Mouse (Mus musculus): ENCODE measurements around the gene Spcs3. TPM values are rescaled to one million over a fixed set of nuclear protein-coding genes. Genes with fewer than 3 reads are reported as not detected.
A peak's percentile ranks its signal among the peaks of the same experiment; 100 is the strongest.

The Spcs3 gene
- polyA plus RNA-seq (2012; ENCODE audit: insufficient read depth, insufficient read length, missing spikeins), result 57.2 and 58.3 TPM in 2 replicates

GRCm38 (mm10) chr8:54529382-54530296 is at the start of gene Spcs3, which contains the start of gene Asb5:
TSS of gene Spcs3 (minus strand) at chr8:54529998.
TSS of gene Asb5 (plus strand) at chr8:54529580.
- Histone ChIP-seq H3K27ac (ENCODE audit: insufficient read depth, low read depth, low read length) (peak within 1 kb of the TSS; percentile 46), H3K4me3 (ENCODE audit: insufficient read depth, low read length) (peak within 1 kb of the TSS; percentile 84), H3K4me1 (ENCODE audit: control insufficient read depth, insufficient read depth, low read length) (peaks cover 12% of the 10 kb centered on the region)
- TF ChIP-seq CTCF (IDR thresholded peaks at IDR 0.05; ENCODE audit: low read depth, low read length), result no peak
- TF ChIP-seq POLR2A (IDR thresholded peaks at IDR 0.05; ENCODE audit: borderline replicate concordance, low read depth, low read length), result no peak

GRCm38 (mm10) chr8:54570618-54571609 is 41.1 kb upstream of the Spcs3 start:
- no peak for TF ChIP-seq POLR2A (IDR thresholded peaks at IDR 0.05; ENCODE audit: borderline replicate concordance, low read depth, low read length)
- no peak for TF ChIP-seq CTCF (IDR thresholded peaks at IDR 0.05; ENCODE audit: low read depth, low read length)
- Histone ChIP-seq H3K27ac (ENCODE audit: insufficient read depth, low read depth, low read length) (no peak overlapping the region), H3K4me1 (ENCODE audit: control insufficient read depth, insufficient read depth, low read length) (no peaks in the 10 kb centered on the region), H3K4me3 (ENCODE audit: insufficient read depth, low read length) (no peak overlapping the region)

- TF ChIP-seq POLR2A (IDR thresholded peaks at IDR 0.05; ENCODE audit: borderline replicate concordance, low read depth, low read length) (no peak), CTCF (IDR thresholded peaks at IDR 0.05; ENCODE audit: low read depth, low read length) (no peak)
- Histone ChIP-seq H3K4me1 (ENCODE audit: control insufficient read depth, insufficient read depth, low read length) (peaks cover 4% of the 10 kb centered on the region), H3K4me3 (ENCODE audit: insufficient read depth, low read length) (no peak overlapping the region), H3K27ac (ENCODE audit: insufficient read depth, low read depth, low read length) (no peak overlapping the region)
Measured at GRCm38 (mm10) chr8:54567168-54567567, 37.4 kb upstream of the Spcs3 start.

GRCm38 (mm10) chr8:54565603-54566260 is 35.9 kb upstream of the Spcs3 start:
- H3K4me3 ChIP-seq (ENCODE audit: insufficient read depth, low read length), result no peak overlapping the region
- peaks cover 10% of the 10 kb centered on the region for H3K4me1 ChIP-seq (ENCODE audit: control insufficient read depth, insufficient read depth, low read length)
- H3K27ac ChIP-seq (ENCODE audit: insufficient read depth, low read depth, low read length), result no peak overlapping the region
- TF ChIP-seq CTCF (IDR thresholded peaks at IDR 0.05; ENCODE audit: low read depth, low read length) (no peak), POLR2A (IDR thresholded peaks at IDR 0.05; ENCODE audit: borderline replicate concordance, low read depth, low read length) (no peak)

GRCm38 (mm10) chr8:54565181-54565580 is 35.4 kb upstream of the Spcs3 start:
- TF ChIP-seq CTCF (IDR thresholded peaks at IDR 0.05; ENCODE audit: low read depth, low read length) (no peak), POLR2A (IDR thresholded peaks at IDR 0.05; ENCODE audit: borderline replicate concordance, low read depth, low read length) (no peak)
- Histone ChIP-seq H3K4me1 (ENCODE audit: control insufficient read depth, insufficient read depth, low read length) (peaks cover 10% of the 10 kb centered on the region), H3K4me3 (ENCODE audit: insufficient read depth, low read length) (no peak overlapping the region), H3K27ac (ENCODE audit: insufficient read depth, low read depth, low read length) (no peak overlapping the region)

GRCm38 (mm10) chr8:54562137-54562536 is 32.3 kb upstream of the Spcs3 start:
- TF ChIP-seq POLR2A (IDR thresholded peaks at IDR 0.05; ENCODE audit: borderline replicate concordance, low read depth, low read length) (no peak), CTCF (IDR thresholded peaks at IDR 0.05; ENCODE audit: low read depth, low read length) (no peak)
- H3K27ac ChIP-seq (ENCODE audit: insufficient read depth, low read depth, low read length), result peak overlapping the region; percentile 52
- peaks cover 10% of the 10 kb centered on the region for H3K4me1 ChIP-seq (ENCODE audit: control insufficient read depth, insufficient read depth, low read length)
- H3K4me3 ChIP-seq (ENCODE audit: insufficient read depth, low read length), result no peak overlapping the region

- peaks cover 3% of the 10 kb centered on the region for H3K4me1 ChIP-seq (ENCODE audit: control insufficient read depth, insufficient read depth, low read length)
- no peak overlapping the region for H3K4me3 ChIP-seq (ENCODE audit: insufficient read depth, low read length)
- no peak overlapping the region for H3K27ac ChIP-seq (ENCODE audit: insufficient read depth, low read depth, low read length)
Measured at GRCm38 (mm10) chr8:54554921-54555320, 25.1 kb upstream of the Spcs3 start.

GRCm38 (mm10) chr8:54550026-54550574 is 20.3 kb upstream of the Spcs3 start:
- H3K27ac ChIP-seq (ENCODE audit: insufficient read depth, low read depth, low read length), result no peak overlapping the region
- peaks cover 3% of the 10 kb centered on the region for H3K4me1 ChIP-seq (ENCODE audit: control insufficient read depth, insufficient read depth, low read length)
- no peak overlapping the region for H3K4me3 ChIP-seq (ENCODE audit: insufficient read depth, low read length)
- TF ChIP-seq CTCF (IDR thresholded peaks at IDR 0.05; ENCODE audit: low read depth, low read length), result no peak
- TF ChIP-seq POLR2A (IDR thresholded peaks at IDR 0.05; ENCODE audit: borderline replicate concordance, low read depth, low read length), result no peak

More at GRCm38 (mm10) chr8:54554921-54555320, 25.1 kb upstream of the Spcs3 start:
- TF ChIP-seq CTCF (IDR thresholded peaks at IDR 0.05; ENCODE audit: low read depth, low read length) (no peak), POLR2A (IDR thresholded peaks at IDR 0.05; ENCODE audit: borderline replicate concordance, low read depth, low read length) (no peak)

GRCm38 (mm10) chr8:54548383-54548782 is 18.6 kb upstream of the Spcs3 start:
- no peak overlapping the region for H3K27ac ChIP-seq (ENCODE audit: insufficient read depth, low read depth, low read length)
- H3K4me3 ChIP-seq (ENCODE audit: insufficient read depth, low read length), result no peak overlapping the region
- H3K4me1 ChIP-seq (ENCODE audit: control insufficient read depth, insufficient read depth, low read length), result no peaks in the 10 kb centered on the region
- TF ChIP-seq POLR2A (IDR thresholded peaks at IDR 0.05; ENCODE audit: borderline replicate concordance, low read depth, low read length) (no peak), CTCF (IDR thresholded peaks at IDR 0.05; ENCODE audit: low read depth, low read length) (no peak)
